Mouse (Mus musculus) E14TG2a.4 (cell line): ENCODE results near the gene Tmem56.

Experiments used
- CTCF ChIP-seq: conservative IDR thresholded peaks from 2 replicates; pipeline ENCODE4 v1.5.1; 2014; ENCODE audit warnings: low read length
- POU5F1 ChIP-seq: IDR thresholded peaks from 2 replicates; pipeline ENCODE4 v1.6.1; 2014; ENCODE audit warnings: low read length, borderline replicate concordance

DNA sequence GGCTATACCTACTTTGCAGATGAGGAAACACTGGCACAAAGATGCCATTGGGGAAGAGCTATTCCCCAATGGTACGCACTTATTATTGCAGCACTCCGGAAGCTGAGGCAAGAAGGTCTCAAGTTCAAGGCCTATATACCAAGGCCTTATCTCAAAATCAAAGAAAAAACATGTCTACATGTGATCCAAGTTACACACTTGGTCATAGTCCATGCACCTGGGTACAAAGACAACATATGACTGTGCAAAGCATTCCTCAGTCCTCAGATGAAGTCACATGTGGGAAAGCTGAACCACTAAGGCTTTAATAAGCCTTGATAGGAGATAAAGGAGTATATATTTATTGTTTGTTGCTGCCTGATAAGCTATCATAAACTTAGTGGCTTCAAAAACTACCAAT is 8.9 kb downstream of the Tmem56 start:
- TF ChIP-seq CTCF (no peak), POU5F1 (no peak)
